In the genomic region with DNA sequence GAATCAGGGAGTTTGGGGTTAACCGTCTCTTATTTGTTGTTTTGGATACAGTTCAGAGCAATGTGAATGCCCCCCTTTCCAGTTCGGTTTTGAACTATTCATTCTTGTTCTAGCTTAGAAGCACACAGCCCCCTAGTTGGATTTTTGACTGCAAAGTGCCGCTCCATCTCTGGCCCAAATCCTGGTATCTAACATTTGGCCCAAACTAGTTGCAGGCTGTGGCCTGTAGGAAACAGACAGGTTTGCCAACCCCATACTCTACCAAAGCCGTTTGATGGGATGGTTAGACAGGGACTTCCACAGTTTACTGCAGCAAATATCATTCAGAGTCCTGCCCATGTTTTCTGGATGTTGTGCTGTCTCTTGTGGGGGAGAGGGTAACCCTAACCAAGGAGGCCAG, we compare ENCODE assay signal across 21 mouse cellular contexts.
"Had no signal": no experiment of that assay in that cellular context is flagged by ENCODE, and none has a peak within 500 bp of the region (broad histone marks: within the 10 kb centered on the region; RNA-seq: fewer than 3 reads in every experiment).

No protein-coding gene starts in this region.

- H3K9me3 ChIP-seq: neural tube, embryonic 12.5 days; neural tube, embryonic 15.5 days had no signal

- H3K9ac ChIP-seq: liver, embryonic 14.5 days; neural tube, embryonic 12.5 days; neural tube, embryonic 15.5 days had no signal

- H3K27ac ChIP-seq: liver, embryonic 14.5 days; neural tube, embryonic 12.5 days; neural tube, embryonic 15.5 days; stomach, postnatal 0 days had no signal

- DNase-seq: kidney, adult 11 months; kidney, adult 9 months; kidney, postnatal 14 days; kidney, postnatal 4 days; layer of hippocampus, adult 9-11 months; layer of hippocampus, postnatal 36 days; lung, adult 2 months; lung, postnatal 14 days; lung, postnatal 4 days; midbrain, embryonic 14.5 days; right cerebral cortex, postnatal 14 days; right cerebral cortex, postnatal 4 days; thymus, adult 2 months; thymus, postnatal 14 days; thymus, postnatal 4 days had no signal

- H3K36me3 ChIP-seq: neural tube, embryonic 12.5 days; neural tube, embryonic 15.5 days had no signal

- ATAC-seq: inflammation-experienced regulatory T-cells, adult 6 months had no signal

- H3K4me3 ChIP-seq: neural tube, embryonic 12.5 days; neural tube, embryonic 15.5 days had no signal

- H3K4me2 ChIP-seq: midbrain, embryonic 11.5 days had no signal
